Mouse (Mus musculus) kidney, postnatal 36 days (tissue): ENCODE results near the gene Olfr129.

Experiments used
- DNase-seq, 2 experiments: peaks; one replicate each; pipeline ENCODE4 v3.0.0; 2021 to 2022; ENCODE audit warnings: mixed read lengths in 2 of 2

Olfr129 gene

DNA sequence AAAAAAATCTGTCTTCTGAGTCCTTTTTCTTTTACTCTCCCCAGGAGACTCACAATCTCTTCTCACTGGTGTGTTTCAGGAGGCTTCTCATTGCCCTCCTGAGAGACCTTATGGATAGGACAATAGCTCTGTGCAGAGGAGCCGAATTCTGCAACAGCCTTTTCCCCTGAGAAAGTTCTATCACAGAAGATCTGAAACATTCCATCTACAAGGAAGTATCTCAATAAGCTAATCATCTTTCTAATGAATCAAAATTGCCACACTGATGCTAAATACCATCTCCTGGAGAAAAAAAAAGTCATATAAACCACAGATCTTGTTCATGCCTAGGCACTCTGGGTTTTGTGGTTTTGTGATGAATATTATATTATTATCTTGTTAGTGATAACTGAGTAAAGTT, at the start of gene Olfr129:
Gene Olfr129 (minus strand): TSS at position 101 of the 400 bp plus-strand sequence.
- no peak for DNase-seq

DNA sequence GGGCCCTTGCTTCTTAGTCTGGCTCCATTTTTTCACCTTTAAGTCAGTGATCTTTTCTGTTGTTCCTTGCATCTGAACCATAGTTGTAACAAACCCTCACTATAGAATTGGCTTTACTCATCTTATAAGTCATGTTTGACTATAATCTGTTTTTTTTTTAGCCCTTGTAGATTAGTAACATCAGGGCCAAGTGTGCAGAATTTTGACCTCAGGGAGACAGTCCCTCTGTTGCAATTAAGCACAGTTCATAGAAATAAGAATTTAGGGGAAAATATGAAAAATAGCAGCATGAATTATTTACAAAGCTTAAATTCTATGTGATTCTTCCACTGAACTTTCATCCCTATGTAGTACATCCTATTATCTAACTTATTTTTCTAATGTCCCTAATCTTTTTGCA, 28.7 kb upstream of the Olfr129 start, which contains the start of gene Olfr131:
Gene Olfr131 (minus strand): TSS at position 101 of the 400 bp plus-strand sequence.
- no peak for DNase-seq

DNA sequence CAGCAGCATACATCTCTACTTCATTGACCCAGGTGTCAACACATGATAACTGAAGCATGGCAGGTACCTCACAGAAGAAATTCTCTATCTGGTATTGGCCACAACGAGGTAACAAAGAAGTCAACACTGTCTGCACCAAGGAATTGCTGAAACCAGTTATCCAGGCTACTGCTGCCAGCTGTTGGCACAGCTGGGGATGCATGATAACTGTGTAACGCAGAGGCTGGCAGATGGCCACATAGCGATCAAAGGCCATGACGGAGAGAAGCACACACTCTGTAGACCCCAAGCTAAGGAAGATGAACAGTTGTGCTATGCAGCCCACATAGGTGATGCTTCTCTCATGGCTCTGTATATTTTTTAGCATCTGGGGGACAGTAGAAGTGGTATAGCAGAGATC, 22.5 kb upstream of the Olfr129 start:
- no peak for DNase-seq

DNA sequence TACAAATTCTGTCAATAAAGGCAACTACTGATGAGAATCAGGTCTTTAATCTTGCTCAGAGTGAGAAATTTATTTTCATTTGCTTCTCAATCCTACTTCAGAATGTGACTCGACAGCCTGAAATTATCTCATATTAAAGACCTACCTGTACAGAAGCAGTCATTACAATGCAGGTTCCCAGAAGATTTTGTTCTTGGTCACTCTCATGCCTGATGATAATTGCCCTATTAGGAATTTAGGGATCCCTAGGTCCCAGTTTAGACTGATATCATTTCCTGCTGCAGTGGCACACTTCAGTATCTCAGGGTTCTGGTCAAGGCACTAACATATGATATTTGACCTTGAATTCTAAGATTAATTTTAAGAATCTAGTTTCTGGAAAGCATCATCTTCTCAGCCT, 3.7 kb upstream of the Olfr129 start, which contains the start of gene Olfr130:
Gene Olfr130 (plus strand): TSS at position 301 of the 400 bp plus-strand sequence.
- DNase-seq, result no peak

DNA sequence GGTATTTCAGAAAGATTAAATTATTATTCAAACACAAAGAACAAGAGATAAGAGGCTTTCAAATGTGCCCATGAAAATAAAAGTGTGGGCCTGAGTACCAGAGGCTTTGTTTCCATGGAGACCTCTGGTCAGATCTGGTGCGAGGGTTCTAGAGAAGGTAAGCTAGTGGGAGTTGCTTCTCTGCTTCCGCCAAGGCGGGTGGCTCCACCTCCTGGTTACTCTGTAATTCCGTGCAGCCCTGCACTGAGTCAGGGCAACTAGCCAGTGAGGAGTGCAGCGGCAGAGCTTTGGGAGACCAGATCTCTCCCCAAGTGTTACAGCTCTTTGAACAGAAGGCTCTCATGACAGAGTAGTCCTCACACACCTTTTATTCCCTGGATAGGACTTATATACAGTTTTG, 33.6 kb downstream of the Olfr129 start:
- DNase-seq, result no peak

DNA sequence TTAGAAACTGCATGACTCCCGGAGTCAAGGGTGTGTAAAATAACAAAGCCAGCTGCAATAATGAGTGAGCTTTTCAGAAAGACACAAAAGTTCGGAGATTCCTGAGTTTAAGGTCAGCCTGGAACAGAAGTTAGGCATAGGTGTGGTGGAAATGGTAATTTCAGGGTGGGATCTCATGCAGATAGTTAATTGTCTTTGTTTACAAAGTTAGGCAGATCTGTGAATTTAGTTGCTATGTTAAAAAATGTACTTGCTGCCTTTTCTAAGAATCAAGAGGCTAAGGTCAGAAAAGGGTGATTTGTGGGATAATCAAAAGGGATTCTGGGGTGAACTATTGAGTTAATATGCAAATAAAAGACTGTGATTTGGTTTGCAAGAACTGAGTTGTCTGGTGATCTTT, 43.5 kb downstream of the Olfr129 start:
- DNase-seq, result no peak

DNA sequence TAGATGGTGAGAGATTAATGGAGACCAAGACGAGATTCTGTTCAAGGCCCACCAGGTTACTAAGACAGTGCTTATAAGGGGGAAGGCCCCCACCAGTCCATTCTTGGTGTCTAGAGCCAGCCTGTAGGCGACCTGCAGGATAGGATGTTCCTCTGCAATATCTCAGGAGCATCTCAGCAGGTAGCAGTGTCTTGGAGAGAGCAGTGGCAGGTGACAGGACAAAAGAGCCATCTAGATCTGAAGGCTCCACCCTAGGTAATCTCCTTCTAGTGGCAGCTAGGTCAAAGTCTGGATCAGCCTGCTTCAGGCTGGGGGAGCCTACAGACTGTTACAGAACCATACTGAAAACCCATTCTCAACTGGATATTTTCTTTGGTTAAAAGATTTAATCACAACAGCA, 54.9 kb downstream of the Olfr129 start:
- DNase-seq, result no peak
